Mouse (Mus musculus) left cerebral cortex, adult 11 months (tissue): ENCODE results near the gene Mul1.

Experiments used
- DNase-seq: peaks from one replicate; pipeline ENCODE4 v3.0.0; 2022; ENCODE audit warnings: low spot score

Mul1 gene

GRCm38 (mm10) chr4:138440062-138440461 is 5.6 kb downstream of the Mul1 start:
- no peak for DNase-seq

- DNase-seq = no peak
Observed at GRCm38 (mm10) chr4:138444941-138445340, 10.5 kb downstream of the Mul1 start.

GRCm38 (mm10) chr4:138446981-138447380 is 12.5 kb downstream of the Mul1 start:
- no peak for DNase-seq

- peak; percentile 87 for DNase-seq
Observed at GRCm38 (mm10) chr4:138447387-138447786, 12.9 kb downstream of the Mul1 start.

- DNase-seq = no peak
Observed at GRCm38 (mm10) chr4:138447827-138448602, 13.5 kb downstream of the Mul1 start.

GRCm38 (mm10) chr4:138448872-138449615 is 14.6 kb downstream of the Mul1 start:
- no peak for DNase-seq

- no peak for DNase-seq
Observed at GRCm38 (mm10) chr4:138449636-138450314, 15.3 kb downstream of the Mul1 start.

- no peak for DNase-seq
Observed at GRCm38 (mm10) chr4:138452306-138453096, 18.0 kb downstream of the Mul1 start.

GRCm38 (mm10) chr4:138453097-138453752 is 18.8 kb downstream of the Mul1 start:
- DNase-seq = no peak

- peak; percentile 75 for DNase-seq
Observed at GRCm38 (mm10) chr4:138453753-138454570, 19.5 kb downstream of the Mul1 start, which contains the start of gene Camk2n1. TSS of gene Camk2n1 (plus strand) at chr4:138454314.

- DNase-seq = no peak
Observed at GRCm38 (mm10) chr4:138454571-138455140, 20.2 kb downstream of the Mul1 start.

GRCm38 (mm10) chr4:138455141-138455955 is 20.9 kb downstream of the Mul1 start:
- no peak for DNase-seq

GRCm38 (mm10) chr4:138455956-138456341 is 21.5 kb downstream of the Mul1 start:
- DNase-seq = no peak

GRCm38 (mm10) chr4:138456536-138456935 is 22.1 kb downstream of the Mul1 start:
- no peak for DNase-seq

GRCm38 (mm10) chr4:138457091-138457490 is 22.6 kb downstream of the Mul1 start:
- no peak for DNase-seq

- DNase-seq = no peak
Observed at GRCm38 (mm10) chr4:138458171-138458570, 23.7 kb downstream of the Mul1 start.

GRCm38 (mm10) chr4:138458735-138459440 is 24.4 kb downstream of the Mul1 start:
- no peak for DNase-seq

- DNase-seq = no peak
Observed at GRCm38 (mm10) chr4:138459775-138460174, 25.3 kb downstream of the Mul1 start.

GRCm38 (mm10) chr4:138460910-138461309 is 26.4 kb downstream of the Mul1 start:
- no peak for DNase-seq
